Mouse (Mus musculus) layer of hippocampus, postnatal 10 days (tissue): Measurements from ENCODE around the gene Metap1d. TPM values are rescaled to one million over a fixed set of nuclear protein-coding genes. Genes with fewer than 3 reads are reported as not detected.

Source experiments
- DNase-seq, 2 experiments: peaks; one replicate each; pipeline ENCODE4 v3.0.0; 2021; ENCODE audit warnings: low spot score in 2 of 2
- total RNA-seq, 2 experiments: library from RNA; stranded (reverse); gene quantifications; 2 replicates each; pipeline ENCODE4 v1.2.3; 2021

Metap1d gene
- total RNA-seq, 2 experiments from 2014 or later, result 19.7 to 26.4 TPM

GRCm38 (mm10) chr2:71543531-71543930, 90.5 kb downstream of the Metap1d start:
- no peak for DNase-seq

- DNase-seq, result no peak
Measured at GRCm38 (mm10) chr2:71543948-71544347, 90.9 kb downstream of the Metap1d start.

- peak in 1 of 2 experiments; percentile 24 for DNase-seq
Measured at GRCm38 (mm10) chr2:71544391-71545285, 91.6 kb downstream of the Metap1d start.

DNA sequence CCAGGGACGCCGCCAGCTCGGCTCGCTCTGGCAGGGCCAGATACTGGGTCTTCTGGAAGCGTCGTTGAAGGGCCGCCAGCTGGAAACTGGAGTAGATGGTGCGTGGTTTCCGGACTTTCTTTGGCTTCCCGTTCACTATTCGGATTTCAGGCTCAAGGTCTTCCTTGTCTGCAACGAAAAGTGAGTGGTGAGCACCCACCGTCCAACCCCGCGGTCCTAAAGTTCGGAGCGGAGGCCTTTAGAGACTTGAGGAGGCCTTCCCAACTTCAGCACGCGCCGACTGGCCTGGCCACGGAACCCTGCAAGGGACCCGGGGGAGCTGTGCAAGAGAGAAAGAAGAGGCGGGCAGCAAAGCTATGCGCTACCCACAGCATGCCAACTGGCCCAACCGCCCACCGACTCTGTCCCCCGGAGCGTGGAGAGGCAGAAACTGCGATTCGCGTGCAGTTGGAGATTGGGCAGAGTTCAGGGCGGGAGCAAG, 92.4 kb downstream of the Metap1d start:
- peak in 1 of 2 experiments; percentile 35 for DNase-seq

GRCm38 (mm10) chr2:71545882-71546639, 93.0 kb downstream of the Metap1d start:
- peak in 1 of 2 experiments; percentile 46 for DNase-seq

GRCm38 (mm10) chr2:71546640-71547071, 93.6 kb downstream of the Metap1d start, which contains the start of gene Dlx2:
TSS of gene Dlx2 (minus strand) at chr2:71546754.
- DNase-seq, result no peak

DNA sequence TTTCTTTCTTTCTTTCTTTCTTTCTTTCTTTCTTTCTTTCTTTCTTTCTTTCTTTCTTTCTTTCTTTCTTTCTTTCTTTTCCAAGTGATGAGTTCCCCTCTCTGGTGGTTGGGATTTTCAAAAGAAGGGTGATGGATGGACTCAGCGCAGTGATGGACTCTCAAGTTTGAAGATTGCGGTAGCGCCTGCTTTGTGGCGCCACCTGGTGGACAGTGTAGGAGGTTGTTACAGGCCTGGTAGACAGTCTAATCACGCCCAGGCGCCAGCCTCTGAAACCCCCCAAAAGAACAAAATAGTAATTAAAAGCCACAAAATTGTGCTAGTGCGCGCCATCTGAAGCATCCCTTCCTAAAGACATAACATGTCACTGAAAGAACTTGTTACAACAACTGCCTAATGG, 94.8 kb downstream of the Metap1d start:
- peak; percentile 72 to 80 for DNase-seq

DNA sequence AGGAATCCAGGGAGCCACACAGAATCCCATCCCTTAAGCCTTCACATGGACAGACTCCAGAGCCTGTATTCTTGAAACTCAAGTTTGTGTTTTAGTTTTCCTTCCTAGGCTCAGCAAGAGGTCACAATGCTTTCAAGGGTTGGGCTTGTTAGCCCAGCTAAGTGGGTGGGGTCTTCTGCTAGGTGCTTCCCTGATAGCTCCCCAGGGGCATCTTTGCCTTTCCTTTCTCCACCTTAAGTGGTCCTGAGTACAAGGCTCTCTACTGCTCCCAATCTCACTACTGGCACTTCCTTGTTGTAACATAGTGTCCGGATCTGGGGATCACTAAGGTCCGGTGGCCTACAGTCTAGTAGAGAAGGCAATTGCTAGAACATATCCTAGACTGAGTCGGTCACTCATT, 97.3 kb downstream of the Metap1d start:
- no peak for DNase-seq

- no peak for DNase-seq
Measured at GRCm38 (mm10) chr2:71551704-71552103, 98.6 kb downstream of the Metap1d start.

GRCm38 (mm10) chr2:71556071-71556470, 103.0 kb downstream of the Metap1d start:
- no peak for DNase-seq

- no peak for DNase-seq
Measured at GRCm38 (mm10) chr2:71566466-71566865, 113.4 kb downstream of the Metap1d start.

DNA sequence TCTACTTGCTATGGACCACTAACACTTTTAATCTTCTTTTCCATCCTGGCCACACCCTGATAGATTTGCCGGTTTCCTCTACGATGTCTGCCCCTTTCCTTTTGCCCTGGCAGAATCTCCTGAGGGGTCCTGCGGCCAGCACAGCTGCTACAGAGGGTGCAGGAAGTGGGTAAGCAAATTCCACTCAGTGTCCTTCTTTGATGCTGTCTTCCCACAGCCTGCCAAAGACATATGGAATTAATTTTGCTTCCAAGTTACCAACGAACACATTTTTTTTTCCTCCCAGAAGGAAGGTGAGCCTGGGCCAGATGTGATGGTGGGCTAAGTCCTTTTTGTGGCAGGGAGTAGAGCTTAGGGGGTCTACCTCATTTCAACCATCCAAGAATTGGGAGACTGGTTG, 120.7 kb downstream of the Metap1d start:
- DNase-seq, result no peak

Other genes with a start within 250 kb of the Metap1d start
- 100 to 1,000 TPM; 172 to 182 TPM for gene Dync1i2, start 241.6 kb upstream of the Metap1d start, total RNA-seq
- 100 to 1,000 TPM; 169 to 170 TPM for gene Slc25a12, start 85.5 kb upstream of the Metap1d start, total RNA-seq
- gene Hat1, start 64.3 kb upstream of the Metap1d start, total RNA-seq, result 10 to 100 TPM; 18.9 to 19.8 TPM
- 10 to 100 TPM; 25.5 to 29.3 TPM for gene Dlx1, start 74.8 kb downstream of the Metap1d start, total RNA-seq
- gene Dlx2, start 93.5 kb downstream of the Metap1d start, total RNA-seq, result 1 to 10 TPM; 7.7 to 8.6 TPM